Mouse (Mus musculus): ENCODE results near the gene Gtpbp10. TPM values are rescaled to one million over a fixed set of nuclear protein-coding genes. Genes with fewer than 3 reads are reported as not detected.

The Gtpbp10 gene
- total and polyA plus RNA-seq, 3 experiments, result not detected

DNA sequence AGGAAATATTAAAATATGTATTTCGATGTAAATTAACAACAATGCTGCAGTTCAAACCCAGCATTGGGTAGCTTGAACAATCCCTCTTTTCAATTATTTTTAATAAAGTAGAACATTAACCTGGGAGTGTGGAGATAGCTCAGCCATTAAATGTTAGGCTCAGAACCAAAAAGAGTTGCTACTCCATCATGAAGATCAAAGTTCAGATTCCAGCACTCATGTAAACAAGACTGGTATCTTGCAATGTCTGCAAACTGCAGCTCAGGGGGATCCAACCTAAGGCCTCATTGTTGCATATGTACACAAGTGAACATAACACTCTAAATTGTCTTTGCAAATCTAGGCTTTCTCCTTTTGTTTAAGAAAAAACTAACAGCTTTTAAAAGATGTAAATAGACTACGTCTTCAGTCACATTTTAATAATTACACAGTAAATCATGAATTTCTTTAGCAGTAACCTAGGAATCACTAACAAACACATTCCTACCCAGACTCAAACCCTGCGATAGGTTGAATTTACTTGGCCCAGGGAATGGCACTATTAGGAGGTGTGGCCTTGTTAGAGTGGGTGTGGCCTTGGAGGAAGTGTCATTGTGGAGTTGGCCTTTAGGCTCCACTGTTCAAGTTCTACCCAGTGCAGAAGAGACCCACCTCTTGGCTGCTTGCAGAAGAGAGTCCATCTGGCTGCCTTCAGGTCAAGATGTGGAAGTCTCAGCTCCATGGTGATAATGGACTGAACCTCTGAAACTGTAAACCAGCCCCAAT is 25.5 kb downstream of the Gtpbp10 start:
- Histone ChIP-seq H3K27me3 (replicated peaks) (no peaks in the 10 kb centered on the region), H3K9me3 (replicated peaks; ENCODE audit: low read length) (no peaks in the 10 kb centered on the region), H3K4me2 (ENCODE audit: insufficient read depth, low read depth, poor library complexity, severe bottlenecking) (no peak overlapping the region), H3K36me3 (replicated peaks in 1 of 2; ENCODE audit: control insufficient read depth in 1 of 2, insufficient read depth in 1 of 2, low read length in 1 of 2) (no peaks in the 10 kb centered on the region), H3K27ac (ENCODE audit: insufficient read depth, low read depth) (no peak overlapping the region), H3K4me1 (ENCODE audit: control insufficient read depth in 1 of 2, insufficient read depth in 2 of 2) (no peaks in the 10 kb centered on the region), H3K79me2 (replicated peaks; ENCODE audit: control insufficient read depth, extremely low read depth, insufficient read depth, poor library complexity, severe bottlenecking) (no peaks in the 10 kb centered on the region), H3K9ac (ENCODE audit: insufficient read depth, low read depth) (no peak overlapping the region), H3K4me3 (replicated peaks in 1 of 3; ENCODE audit: low read depth in 2 of 3, low read length in 2 of 3, poor library complexity in 1 of 3) (no peak overlapping the region)
- no peak for DNase-seq (ENCODE audit: extremely low read depth)
- in situ Hi-C loops (cut with MboI; ENCODE audit: low pct_ligation_motif_present, low pct_unique_long_range_greater_than_20kb, low sequenced_read_pairs), result no loop called here
- dilution Hi-C loops (cut with MboI; ENCODE audit: extremely low pct_ligation_motif_present, extremely low pct_unique_long_range_greater_than_20kb, low sequenced_read_pairs), result no loop called here
- TF ChIP-seq TCF12 (IDR thresholded peaks at IDR 0.05; ENCODE audit: low read depth, low read length), result no peak
- no peak for TF ChIP-seq ZMIZ1 (IDR thresholded peaks at IDR 0.05; ENCODE audit: low read depth, low read length)
- TF ChIP-seq CHD2 (IDR thresholded peaks at IDR 0.05; ENCODE audit: low read length), result no peak
- TF ChIP-seq BHLHE40 (IDR thresholded peaks at IDR 0.05; ENCODE audit: low read depth, low read length), result no peak
- TF ChIP-seq ZKSCAN1 (IDR thresholded peaks at IDR 0.05; ENCODE audit: borderline replicate concordance, low read depth, low read length), result no peak
- no peak for TF ChIP-seq NELFE (IDR thresholded peaks at IDR 0.05; ENCODE audit: low read depth, low read length)
- TF ChIP-seq MYC (IDR thresholded peaks at IDR 0.05; ENCODE audit: low read depth, low read length), result no peak
- TF ChIP-seq POLR2AphosphoS2 (IDR thresholded peaks at IDR 0.05; ENCODE audit: low read depth, low read length), result no peak
- no peak for TF ChIP-seq MAX (IDR thresholded peaks at IDR 0.05; ENCODE audit: low read length)
- no peak for TF ChIP-seq E2F4 (IDR thresholded peaks at IDR 0.05; ENCODE audit: insufficient replicate concordance, low read depth, low read length)
- no peak for TF ChIP-seq SMC3 (IDR thresholded peaks at IDR 0.05; ENCODE audit: low read depth, low read length)
- TF ChIP-seq MXI1 (IDR thresholded peaks at IDR 0.05; ENCODE audit: low read depth, low read length), result no peak
- TF ChIP-seq MAFK (IDR thresholded peaks at IDR 0.05; ENCODE audit: insufficient replicate concordance, low read length), result no peak
- no peak for TF ChIP-seq EP300 (IDR thresholded peaks at IDR 0.05; ENCODE audit: low read length)
- no peak for TF ChIP-seq POLR2A (IDR thresholded peaks at IDR 0.05; ENCODE audit: low read depth, low read length)
- TF ChIP-seq USF2 (conservative IDR thresholded peaks at IDR 0.05; ENCODE audit: low read depth, low read length), result no peak
- TF ChIP-seq SIN3A (IDR thresholded peaks at IDR 0.05; ENCODE audit: low read length), result no peak

DNA sequence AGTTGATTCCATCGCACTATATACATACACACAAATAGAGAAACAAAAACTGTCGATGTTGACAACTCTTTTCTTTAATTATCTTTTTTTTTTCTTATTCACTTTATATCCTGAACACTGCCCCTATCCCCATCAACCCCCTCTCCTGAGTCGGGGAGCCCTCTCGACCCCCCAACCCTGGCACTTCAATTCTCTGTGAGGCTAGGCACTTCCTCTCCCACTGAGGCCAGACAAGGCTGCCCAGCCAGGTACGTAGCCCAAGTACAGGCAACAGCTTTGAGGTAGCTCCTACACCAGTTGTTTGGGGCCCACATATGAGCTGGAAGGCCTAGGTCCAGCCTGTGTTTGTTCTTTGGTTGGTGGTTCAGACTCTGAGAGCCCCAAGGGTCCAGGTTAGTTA is 43.9 kb downstream of the Gtpbp10 start:
- no peak overlapping the region for H3K9ac ChIP-seq (ENCODE audit: insufficient read depth, low read depth)
- in situ Hi-C loops (cut with MboI; ENCODE audit: low pct_ligation_motif_present, low pct_unique_long_range_greater_than_20kb, low sequenced_read_pairs), result loop anchor here (25.0 kb wide), 1 partner anchor 122 kb away; no protein-coding TSS in a partner anchor

More for the DNA sequence above, 43.9 kb downstream of the Gtpbp10 start:
- H3K4me1 ChIP-seq (ENCODE audit: control insufficient read depth in 1 of 2, insufficient read depth in 2 of 2), result peaks cover 5 to 22% of the 10 kb centered on the region in 2 experiments
- H3K36me3 ChIP-seq (replicated peaks in 1 of 2; ENCODE audit: control insufficient read depth in 1 of 2, insufficient read depth in 1 of 2, low read length in 1 of 2), result peaks cover 5 to 19% of the 10 kb centered on the region in 2 experiments
- no peaks in the 10 kb centered on the region for H3K27me3 ChIP-seq (replicated peaks)
- dilution Hi-C loops (cut with MboI; ENCODE audit: extremely low pct_ligation_motif_present, extremely low pct_unique_long_range_greater_than_20kb, low sequenced_read_pairs), result no loop called here
- TF ChIP-seq MAZ (IDR thresholded peaks at IDR 0.05; ENCODE audit: low read depth, low read length) (no peak), ZC3H11A (IDR thresholded peaks at IDR 0.05; ENCODE audit: low read depth, low read length) (no peak), POLR2A (IDR thresholded peaks at IDR 0.05; ENCODE audit: low read depth, low read length) (no peak)
- peaks cover 4% of the 10 kb centered on the region for H3K9me3 ChIP-seq (replicated peaks; ENCODE audit: low read length)
- no peak for DNase-seq (ENCODE audit: extremely low read depth)
- peaks cover 3% of the 10 kb centered on the region; the same call in 1 of the 2 replicates for H3K79me2 ChIP-seq (replicated peaks; ENCODE audit: control insufficient read depth, extremely low read depth, insufficient read depth, poor library complexity, severe bottlenecking)
- H3K4me3 ChIP-seq (replicated peaks in 1 of 3; ENCODE audit: low read depth in 2 of 3, low read length in 2 of 3, poor library complexity in 1 of 3), result no peak overlapping the region
- no peak overlapping the region for H3K4me2 ChIP-seq (ENCODE audit: insufficient read depth, low read depth, poor library complexity, severe bottlenecking)
- H3K27ac ChIP-seq (ENCODE audit: insufficient read depth, low read depth), result no peak overlapping the region
